Mouse (Mus musculus) bone marrow macrophage, adult 2 months (primary cell): ENCODE measurements around the gene Tsen54. TPM values are rescaled to one million over a fixed set of nuclear protein-coding genes. Genes with fewer than 3 reads are reported as not detected.
A peak's percentile ranks its signal among the peaks of the same experiment; 100 is the strongest.

ENCODE experiments used
- H3K27ac ChIP-seq: 2 replicates; pipeline ENCODE4 v1.5.1; 2012; ENCODE audit warnings: low read depth, low read length; ENCODE audit not compliant: insufficient read depth
- H3K4me1 ChIP-seq: 2 replicates; pipeline ENCODE4 v1.6.1; 2012; ENCODE audit warnings: low read length; ENCODE audit not compliant: control insufficient read depth, insufficient read depth
- H3K4me3 ChIP-seq: 2 replicates; pipeline ENCODE4 v1.5.1; 2012; ENCODE audit warnings: mild to moderate bottlenecking, low read length, moderate library complexity; ENCODE audit not compliant: insufficient read depth
- CTCF ChIP-seq: IDR thresholded peaks from 2 replicates; pipeline ENCODE4 v1.5.1; 2012; ENCODE audit warnings: low read depth, mild to moderate bottlenecking, low read length, moderate library complexity
- POLR2A ChIP-seq: IDR thresholded peaks from 2 replicates; pipeline ENCODE4 v1.6.1; 2012; ENCODE audit warnings: mild to moderate bottlenecking, low read depth, low read length, borderline replicate concordance
- polyA plus RNA-seq: library from polyadenylated mRNA; stranded (reverse); fragments of >200 nt; gene quantifications from 2 replicates; pipeline ENCODE4 v1.2.4, GENCODE M21; 2012; ENCODE audit not compliant: missing spikeins, insufficient read depth, insufficient read length

Tsen54 gene
- 10.6 and 14.4 TPM in 2 replicates for polyA plus RNA-seq

- Histone ChIP-seq H3K4me1 (peaks cover 7% of the 10 kb centered on the region; the same call in 1 of the 2 replicates), H3K4me3 (peak within 1 kb of the TSS; percentile 96), H3K27ac (peak within 1 kb of the TSS; percentile 14; the same call in 1 of the 2 replicates)
- TF ChIP-seq POLR2A = no peak
Observed at GRCm38 (mm10) chr11:115814605-115815450, at the start of gene Tsen54. Tsen54 (plus strand) TSS chr11:115814724.

DNA sequence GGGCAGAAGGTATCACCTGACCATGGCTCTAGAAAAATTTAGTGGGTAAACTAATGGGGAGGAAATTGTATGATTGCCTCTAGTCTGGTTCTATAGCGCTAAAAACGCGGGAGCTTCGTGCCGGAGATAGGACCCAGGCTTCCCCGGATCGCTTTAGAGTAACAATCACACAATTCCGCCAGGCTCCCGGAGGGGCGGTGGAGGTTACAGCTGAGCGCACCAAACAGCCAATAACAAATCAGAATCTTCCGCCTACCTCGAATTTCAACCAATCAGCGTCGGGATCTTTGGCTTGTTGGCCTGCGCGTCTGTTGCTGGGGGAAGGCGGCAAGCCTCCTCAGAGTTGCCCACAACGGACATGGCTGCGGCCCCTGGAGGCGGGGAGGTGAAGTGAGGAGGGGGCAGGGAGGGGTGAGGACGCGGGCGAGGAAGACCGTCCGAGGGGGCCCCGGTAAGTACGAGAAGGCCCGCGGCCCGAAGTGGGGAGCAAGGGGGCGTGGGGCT lies 49.4 kb upstream of the Tsen54 start, which contains the start of gene Tmem94:
Tmem94 (plus strand) TSS at position 331 of the 504 bp plus-strand sequence.
- no peak for TF ChIP-seq CTCF
- no peak for TF ChIP-seq POLR2A
- H3K27ac ChIP-seq = peak within 1 kb of the TSS; percentile 33
- H3K4me1 ChIP-seq = peaks cover 17% of the 10 kb centered on the region

GRCm38 (mm10) chr11:115765607-115766141 lies 48.9 kb upstream of the Tsen54 start:
- peaks cover 17% of the 10 kb centered on the region for H3K4me1 ChIP-seq
- TF ChIP-seq CTCF = no peak
- TF ChIP-seq POLR2A = no peak
- H3K4me3 ChIP-seq = peak overlapping the region; percentile 78
- peak overlapping the region; percentile 33 for H3K27ac ChIP-seq

More for the DNA sequence above, 49.4 kb upstream of the Tsen54 start, which contains the start of gene Tmem94:
- peak within 1 kb of the TSS; percentile 78 for H3K4me3 ChIP-seq

DNA sequence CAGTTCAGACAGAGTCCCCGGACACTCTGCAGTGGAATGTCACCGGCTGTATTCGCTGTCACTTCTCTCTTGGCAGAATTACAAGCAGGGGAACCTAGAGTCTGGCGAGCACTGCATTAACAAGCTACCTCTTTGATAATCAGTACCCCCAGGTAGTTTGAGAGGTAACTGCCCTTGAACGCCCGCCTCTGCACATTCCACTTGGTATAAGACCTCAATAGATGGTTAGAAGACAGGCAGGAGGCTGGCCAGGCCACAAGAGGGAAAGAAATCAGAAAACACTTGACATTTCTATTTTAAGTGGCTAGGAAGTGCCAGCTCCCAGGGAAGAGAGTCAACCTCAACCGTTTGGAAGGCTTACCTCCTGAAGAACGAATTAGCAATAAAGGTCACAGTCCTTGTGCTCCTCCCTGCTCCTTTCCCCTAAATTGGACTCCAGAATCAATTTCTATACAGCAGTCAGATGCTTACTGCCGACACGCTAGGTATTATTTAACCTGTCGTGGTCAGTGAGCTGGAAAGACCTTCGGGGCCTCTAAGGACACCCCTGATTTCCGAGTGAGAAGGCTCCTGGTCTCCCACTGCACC lies 48.1 kb upstream of the Tsen54 start:
- H3K4me3 ChIP-seq = peak overlapping the region; percentile 78
- no peak for TF ChIP-seq CTCF
- no peak for TF ChIP-seq POLR2A
- peak overlapping the region; percentile 33; the same call in 1 of the 2 replicates for H3K27ac ChIP-seq
- peaks cover 17% of the 10 kb centered on the region for H3K4me1 ChIP-seq

GRCm38 (mm10) chr11:115766981-115767380 lies 47.5 kb upstream of the Tsen54 start:
- peaks cover 17% of the 10 kb centered on the region for H3K4me1 ChIP-seq

GRCm38 (mm10) chr11:115768896-115769295 lies 45.6 kb upstream of the Tsen54 start:
- Histone ChIP-seq H3K4me1 (peaks cover 17% of the 10 kb centered on the region), H3K27ac (no peak overlapping the region), H3K4me3 (no peak overlapping the region)
- TF ChIP-seq POLR2A (no peak), CTCF (no peak)

More at GRCm38 (mm10) chr11:115766981-115767380, 47.5 kb upstream of the Tsen54 start:
- Histone ChIP-seq H3K27ac (no peak overlapping the region), H3K4me3 (no peak overlapping the region)
- TF ChIP-seq CTCF (no peak), POLR2A (no peak)

- Histone ChIP-seq H3K4me1 (no peaks in the 10 kb centered on the region), H3K4me3 (no peak overlapping the region), H3K27ac (no peak overlapping the region)
- TF ChIP-seq POLR2A = no peak
- TF ChIP-seq CTCF = no peak
Observed at GRCm38 (mm10) chr11:115774653-115775052, 39.9 kb upstream of the Tsen54 start.

DNA sequence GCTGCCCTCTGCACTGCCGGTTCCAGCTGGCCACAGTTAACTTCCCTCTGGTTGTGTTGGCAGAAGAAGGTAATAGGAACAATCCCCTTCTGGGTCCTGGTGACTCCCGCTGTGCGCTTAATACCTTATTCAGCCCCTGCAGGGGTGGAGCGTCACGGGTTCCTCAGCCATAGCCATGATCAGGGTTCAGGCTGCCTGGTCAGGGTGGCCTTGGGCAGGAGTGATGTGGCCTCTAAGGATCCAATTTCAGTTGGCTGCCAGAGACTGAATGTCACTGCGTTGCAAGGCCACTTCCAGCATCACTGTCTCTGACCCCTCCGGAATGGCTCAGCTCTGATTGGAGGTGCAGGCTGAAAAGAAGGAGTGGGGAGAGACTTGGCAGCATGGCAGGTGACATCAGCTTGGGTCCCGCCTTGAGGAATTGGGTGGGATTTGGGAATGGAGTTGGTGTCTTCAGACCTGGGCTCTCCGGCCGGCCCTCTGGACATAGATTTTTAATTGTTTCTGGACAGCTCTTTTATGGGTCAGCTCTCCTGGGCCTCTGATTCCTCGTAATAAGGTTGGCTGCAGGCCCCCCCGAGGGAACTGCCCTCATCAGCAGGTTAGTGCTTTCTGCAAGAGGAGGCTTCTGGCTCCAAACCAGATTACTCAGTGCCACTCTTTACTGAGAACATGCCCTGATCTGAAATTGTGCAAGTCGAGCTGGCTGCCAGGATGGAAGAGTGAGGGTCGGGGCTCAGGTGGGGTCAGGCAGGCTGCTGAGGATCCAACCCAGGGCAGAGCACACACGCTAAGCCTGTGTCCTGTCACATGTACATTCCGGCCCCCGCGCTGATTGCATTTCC lies 38.5 kb upstream of the Tsen54 start:
- H3K4me3 ChIP-seq = no peak overlapping the region
- no peaks in the 10 kb centered on the region for H3K4me1 ChIP-seq
- TF ChIP-seq POLR2A (no peak), CTCF (no peak)
- no peak overlapping the region for H3K27ac ChIP-seq

DNA sequence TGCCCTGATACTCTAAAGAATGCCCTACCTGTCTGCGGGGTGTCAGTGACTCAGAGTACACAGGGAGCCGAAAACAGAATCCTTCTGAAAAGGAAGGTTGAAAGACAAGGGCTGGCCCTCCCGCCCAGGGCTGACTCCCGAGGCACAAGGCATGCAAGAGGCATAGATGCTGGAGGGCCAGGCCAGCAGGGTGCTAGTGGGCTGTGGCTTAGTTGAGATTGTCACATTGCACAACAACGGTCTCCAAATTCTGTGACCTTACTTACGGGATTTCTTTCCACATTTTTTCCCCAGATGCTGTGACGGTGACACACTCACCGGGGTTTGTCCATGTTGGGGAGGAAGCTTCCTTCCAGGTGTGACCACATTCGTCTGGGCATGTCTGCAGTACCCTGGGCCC lies 37.6 kb upstream of the Tsen54 start:
- TF ChIP-seq CTCF (no peak), POLR2A (no peak)
- Histone ChIP-seq H3K4me1 (no peaks in the 10 kb centered on the region), H3K27ac (no peak overlapping the region), H3K4me3 (no peak overlapping the region)
